Mouse (Mus musculus): ENCODE measurements around the gene Fam193b.
"Not testable (repeated sequence)": the region's sequence is repeated elsewhere in the genome, so short reads cannot be mapped to it uniquely, and the experiment has no call there.

Fam193b gene

GRCm38 (mm10) chr13:55571977-55572376 lies 1.1 kb upstream of the Fam193b start:
- DNase-seq (ENCODE audit: low read depth, low spot score) = peak; percentile 47

GRCm38 (mm10) chr13:55570286-55570973 lies 490 bp downstream of the Fam193b start:
- peak; percentile 28 for DNase-seq (ENCODE audit: low read depth, low spot score)

- DNase-seq (ENCODE audit: low read depth, low spot score) = peak; percentile 19
Observed at GRCm38 (mm10) chr13:55569726-55570285, 1.1 kb downstream of the Fam193b start.

GRCm38 (mm10) chr13:55568524-55568923 lies 2.4 kb downstream of the Fam193b start:
- not testable (repeated sequence) for DNase-seq (ENCODE audit: low read depth, low spot score)

GRCm38 (mm10) chr13:55567949-55568348 lies 3.0 kb downstream of the Fam193b start:
- no peak for DNase-seq (ENCODE audit: low read depth, low spot score)

GRCm38 (mm10) chr13:55567001-55567400 lies 3.9 kb downstream of the Fam193b start:
- no peak for DNase-seq (ENCODE audit: low read depth, low spot score)

- DNase-seq (ENCODE audit: low read depth, low spot score) = no peak
Observed at GRCm38 (mm10) chr13:55563266-55563879, 7.5 kb downstream of the Fam193b start.

GRCm38 (mm10) chr13:55557499-55557898 lies 13.4 kb downstream of the Fam193b start:
- DNase-seq (ENCODE audit: low read depth, low spot score) = no peak

GRCm38 (mm10) chr13:55555921-55556320 lies 15.0 kb downstream of the Fam193b start:
- DNase-seq (ENCODE audit: low read depth, low spot score) = no peak

- DNase-seq (ENCODE audit: low read depth, low spot score) = no peak
Observed at GRCm38 (mm10) chr13:55549061-55549460, 21.9 kb downstream of the Fam193b start.

GRCm38 (mm10) chr13:55548426-55548825 lies 22.5 kb downstream of the Fam193b start:
- peak; percentile 28 for DNase-seq (ENCODE audit: low read depth, low spot score)

GRCm38 (mm10) chr13:55547916-55548315 lies 23.0 kb downstream of the Fam193b start:
- no peak for DNase-seq (ENCODE audit: low read depth, low spot score)

- DNase-seq (ENCODE audit: low read depth, low spot score) = no peak
Observed at GRCm38 (mm10) chr13:55544792-55545191, 26.1 kb downstream of the Fam193b start.

GRCm38 (mm10) chr13:55543447-55543846 lies 27.5 kb downstream of the Fam193b start:
- no peak for DNase-seq (ENCODE audit: low read depth, low spot score)

GRCm38 (mm10) chr13:55542891-55543290 lies 28.0 kb downstream of the Fam193b start:
- DNase-seq (ENCODE audit: low read depth, low spot score) = no peak

GRCm38 (mm10) chr13:55540933-55541332 lies 30.0 kb downstream of the Fam193b start:
- no peak for DNase-seq (ENCODE audit: low read depth, low spot score)

GRCm38 (mm10) chr13:55536194-55537175 lies 34.4 kb downstream of the Fam193b start, which contains the start of gene Ddx41:
Ddx41 (minus strand) TSS chr13:55536658.
- peak; percentile 99 for DNase-seq (ENCODE audit: low read depth, low spot score)

GRCm38 (mm10) chr13:55535796-55536193 lies 35.1 kb downstream of the Fam193b start:
- no peak for DNase-seq (ENCODE audit: low read depth, low spot score)

GRCm38 (mm10) chr13:55535191-55535590 lies 35.7 kb downstream of the Fam193b start:
- DNase-seq (ENCODE audit: low read depth, low spot score) = no peak

GRCm38 (mm10) chr13:55529198-55529915 lies 41.6 kb downstream of the Fam193b start, which contains the start of gene Dok3:
Dok3 (minus strand) TSS chr13:55529296.
- peak; percentile 22 for DNase-seq (ENCODE audit: low read depth, low spot score)
